15 mouse cellular contexts compared by ENCODE assay signal in genomic region chr14:117786647-117787046, GRCm38 (mm10).
DNase-seq lines count a peak whose midpoint lies in the region; ATAC-seq and TF ChIP-seq lines count a peak whose summit lies in the region.
"Had no signal": no experiment of that assay in that cellular context is flagged by ENCODE, and none has a peak within 500 bp of the region (broad histone marks: within the 10 kb centered on the region; RNA-seq: fewer than 3 reads in every experiment).

No protein-coding gene starts in this region.

- intact Hi-C loops in heart, postnatal 10 days (cut with DNase I): no loop called here
- intact Hi-C loops in gastrocnemius, postnatal 14 days (cut with DNase I; ENCODE audit: low total_unique reads): no loop called here

- TF ChIP-seq CTCF in stomach, postnatal 0 days (IDR thresholded peaks at IDR 0.05; ENCODE audit: low read depth): no peak

- no peak for ATAC-seq in heart, embryonic 14.5 days (ENCODE audit: insufficient number of reproducible peaks, insufficient read depth, low FRiP score, low read depth)
- no peak for ATAC-seq in neural tube, embryonic 13.5 days (ENCODE audit: low read depth)
- peak; percentile 71 for ATAC-seq in granulocyte monocyte progenitor cell, adult 5-6 weeks (replicated peaks; ENCODE audit: poor library complexity, severe bottlenecking)
- peak; percentile 38; the same call in 1 of the 2 replicates for ATAC-seq in stomach, postnatal 0 days (ENCODE audit: low FRiP score, low TSS enrichment)
- ATAC-seq: hindbrain, postnatal 0 days had no signal

- H3K27me3 ChIP-seq in heart, embryonic 14.5 days (ENCODE audit: control insufficient read depth, insufficient read depth, low read length): no peaks in the 10 kb centered on the region
- no peaks in the 10 kb centered on the region for H3K27me3 ChIP-seq in neural tube, embryonic 13.5 days
- no peaks in the 10 kb centered on the region for H3K27me3 ChIP-seq in stomach, postnatal 0 days (ENCODE audit: control insufficient read depth, insufficient read depth, low read length)

- no peaks in the 10 kb centered on the region for H3K36me3 ChIP-seq in heart, embryonic 14.5 days (ENCODE audit: control insufficient read depth, insufficient read depth, low read length)
- no peaks in the 10 kb centered on the region for H3K36me3 ChIP-seq in neural tube, embryonic 13.5 days
- no peaks in the 10 kb centered on the region for H3K36me3 ChIP-seq in stomach, postnatal 0 days (ENCODE audit: control insufficient read depth, insufficient read depth, low read length)

- peak overlapping the region; percentile 38; the same call in 1 of the 2 replicates for H3K4me2 ChIP-seq in heart, embryonic 14.5 days (ENCODE audit: low read length)
- no peak overlapping the region; the same call in 1 of the 2 replicates for H3K4me2 ChIP-seq in neural tube, embryonic 13.5 days
- peak overlapping the region; percentile 29 for H3K4me2 ChIP-seq in stomach, postnatal 0 days (replicated peaks; ENCODE audit: low read depth)

- H3K4me1 ChIP-seq in heart, embryonic 14.5 days (ENCODE audit: control insufficient read depth in 2 of 2, insufficient read depth in 2 of 2, low read length in 2 of 2): no peaks in the 10 kb centered on the region
- H3K4me1 ChIP-seq in neural tube, embryonic 13.5 days (replicated peaks): peaks cover 30% of the 10 kb centered on the region
- H3K4me1 ChIP-seq in stomach, postnatal 0 days (replicated peaks; ENCODE audit: control insufficient read depth, insufficient read depth): no peaks in the 10 kb centered on the region

- H3K9me3 ChIP-seq in heart, embryonic 14.5 days (ENCODE audit: control insufficient read depth, low read length): no peaks in the 10 kb centered on the region
- no peaks in the 10 kb centered on the region for H3K9me3 ChIP-seq in neural tube, embryonic 13.5 days
- no peaks in the 10 kb centered on the region for H3K9me3 ChIP-seq in stomach, postnatal 0 days (ENCODE audit: control insufficient read depth, low read length)

- DNase-seq in heart, postnatal 10 days: no peak
- DNase-seq in neural tube, embryonic 10.5 days (ENCODE audit: extremely low spot score, low spot score): no peak
- peak; percentile 54 for DNase-seq in stomach, postnatal 0 days (ENCODE audit: low spot score)
- DNase-seq in gastrocnemius, postnatal 14 days: no peak
- DNase-seq in gastrocnemius, adult 8-10 months (ENCODE audit: low spot score in 2 of 2): no peak
- DNase-seq: cerebellum, adult 11-12 months; heart, adult 18-20 months; kidney, postnatal 14 days; layer of hippocampus, postnatal 36 days; lung, postnatal 14 days; thymus, postnatal 36 days had no signal

- no peak overlapping the region for H3K27ac ChIP-seq in heart, embryonic 14.5 days (replicated peaks in 1 of 2; ENCODE audit: control insufficient read depth in 1 of 2, insufficient read depth in 1 of 2, low read depth in 2 of 2, low read length in 2 of 2)
- H3K27ac ChIP-seq in neural tube, embryonic 13.5 days (replicated peaks): no peak overlapping the region
- no peak overlapping the region for H3K27ac ChIP-seq in stomach, postnatal 0 days (replicated peaks)
- H3K27ac ChIP-seq: hindbrain, postnatal 0 days had no signal

- TF ChIP-seq EP300 in stomach, postnatal 0 days (optimal IDR thresholded peaks at IDR 0.05): no peak

- 47% methylated on average over 7 of the region's 7 CpGs for WGBS in heart, embryonic 14.5 days
- 59% methylated on average over 7 of the region's 7 CpGs for WGBS in neural tube, embryonic 13.5 days
- 41% methylated on average over 7 of the region's 7 CpGs for WGBS in stomach, postnatal 0 days

- H3K9ac ChIP-seq in heart, embryonic 14.5 days (ENCODE audit: low read length): no peak overlapping the region
- H3K9ac ChIP-seq in neural tube, embryonic 13.5 days: 0 out of 2 replicates have a peak overlapping the region, but pooled peaks have one; percentile 0
- H3K9ac ChIP-seq in stomach, postnatal 0 days (ENCODE audit: low read length): no peak overlapping the region

- no peak overlapping the region for H3K4me3 ChIP-seq in heart, embryonic 14.5 days (ENCODE audit: control insufficient read depth in 1 of 2, insufficient read depth in 1 of 2, low read depth in 1 of 2, low read length in 2 of 2)
- no peak overlapping the region for H3K4me3 ChIP-seq in neural tube, embryonic 13.5 days
- no peak overlapping the region for H3K4me3 ChIP-seq in stomach, postnatal 0 days (ENCODE audit: low read depth, low read length)

Comparison
In these comparisons a context has a peak if more than half of its experiments do, and no peak if none do; other contexts are left out.
1. ATAC-seq: peak in granulocyte monocyte progenitor cell, adult 5-6 weeks (single experiment) and stomach, postnatal 0 days (single experiment); none in heart, embryonic 14.5 days (single experiment) and neural tube, embryonic 13.5 days (single experiment).